Mouse (Mus musculus): Measurements from ENCODE around the gene Fscb.

Fscb gene

DNA sequence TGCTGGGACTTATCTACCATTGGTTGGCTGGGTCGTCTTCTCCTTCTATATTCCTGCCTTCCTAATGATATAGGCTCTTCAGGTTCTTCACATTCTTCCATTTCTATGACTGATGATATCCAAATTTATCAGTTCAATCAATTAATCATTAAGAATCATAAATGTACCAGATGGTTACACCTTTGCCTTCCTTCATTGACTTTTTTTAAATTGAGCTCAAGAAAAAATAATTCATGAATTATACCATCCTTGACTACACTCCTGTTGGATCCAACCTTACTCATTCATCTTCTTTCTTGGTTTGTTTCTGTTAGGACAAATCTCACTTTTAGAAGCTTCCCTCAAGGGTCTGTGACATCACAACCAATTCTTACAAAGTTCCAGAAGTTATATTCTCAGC, at the start of gene Fscb:
TSS of gene Fscb (minus strand) at position 101 of the 400 bp plus-strand sequence.
- DNase-seq, result no peak

DNA sequence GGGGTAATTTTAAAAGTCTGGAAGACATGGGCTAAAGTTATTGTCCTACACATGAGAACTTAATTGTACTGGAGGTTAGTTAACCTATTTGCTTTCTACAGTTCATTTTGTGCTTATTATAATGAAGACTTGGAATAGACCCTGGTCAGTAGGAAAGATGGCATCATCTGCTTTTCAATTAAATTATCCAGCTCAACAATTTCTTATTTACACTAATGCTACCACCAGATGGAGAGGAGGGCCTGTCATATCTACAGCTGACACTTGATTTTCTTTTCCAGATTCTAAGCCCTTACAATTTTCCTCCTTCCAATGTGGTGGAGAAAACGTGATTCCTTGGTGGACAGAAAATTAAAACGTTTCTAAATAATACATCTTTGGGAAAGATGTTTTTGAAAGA, 42.3 kb upstream of the Fscb start:
- no peak for DNase-seq

DNA sequence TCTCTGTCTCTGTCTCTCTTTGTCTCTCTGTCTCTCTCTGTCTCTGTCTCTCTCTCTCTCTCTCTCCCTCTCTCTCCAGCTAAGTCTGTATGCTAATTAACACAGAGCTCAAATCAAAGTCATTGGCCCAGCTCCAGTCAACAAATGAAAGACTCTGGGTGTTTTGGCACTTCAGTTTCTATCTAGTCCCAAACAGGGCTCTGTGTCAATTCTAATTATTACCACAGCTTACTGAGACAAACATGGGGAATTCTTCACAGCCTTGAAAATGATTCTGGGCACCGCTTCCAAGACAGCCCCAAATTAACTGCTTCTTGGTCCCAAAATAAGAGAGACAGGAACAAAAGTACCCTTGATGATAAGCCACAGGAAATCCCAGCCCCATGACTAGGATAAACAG, 38.9 kb upstream of the Fscb start:
- no peak for DNase-seq

GRCm38 (mm10) chr12:64497706-64498105, 23.2 kb upstream of the Fscb start:
- DNase-seq, result no peak

- no peak for DNase-seq
Measured at GRCm38 (mm10) chr12:64473615-64474014, 875 bp downstream of the Fscb start.

- DNase-seq, result no peak
Measured at GRCm38 (mm10) chr12:64473136-64473535, 1.4 kb downstream of the Fscb start.

DNA sequence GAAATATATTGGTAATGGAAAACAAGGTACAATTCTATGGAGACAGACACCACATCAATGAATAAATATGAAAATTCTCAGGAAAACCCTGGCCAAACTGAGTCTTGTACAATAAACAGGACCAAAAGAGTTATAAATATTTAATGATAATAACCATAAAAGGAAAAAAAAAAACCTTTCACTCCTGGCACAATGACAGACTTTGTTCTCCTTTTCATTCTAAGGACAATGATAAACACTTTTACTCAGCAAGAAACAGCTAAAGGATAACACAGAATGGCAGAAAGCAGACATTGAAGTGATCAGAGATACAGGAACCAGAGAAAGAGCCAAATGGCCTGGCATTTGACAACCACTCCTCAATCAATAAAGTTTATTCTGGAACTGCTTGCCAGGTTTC, 19.3 kb downstream of the Fscb start:
- no peak for DNase-seq

DNA sequence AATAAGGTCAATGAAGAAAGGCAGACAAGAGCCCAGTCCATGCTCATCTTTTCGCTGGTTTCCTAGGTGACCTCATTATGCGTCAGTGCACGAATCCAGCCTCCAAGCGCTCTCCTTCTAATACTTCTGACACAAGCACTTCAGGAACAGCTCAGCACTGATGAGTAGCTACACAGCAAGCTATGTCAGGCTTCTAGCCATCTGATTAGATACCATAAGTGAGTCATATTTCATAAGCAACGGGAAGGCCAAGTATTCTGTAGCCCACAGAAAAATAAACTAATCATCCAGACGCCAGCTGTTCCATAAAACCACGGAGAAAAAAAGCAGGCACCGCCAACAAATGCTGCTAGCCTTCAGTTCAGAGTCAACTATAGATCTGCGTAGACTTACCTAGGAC, 24.6 kb downstream of the Fscb start:
- DNase-seq, result no peak

GRCm38 (mm10) chr12:64436675-64437074, 37.8 kb downstream of the Fscb start:
- no peak for DNase-seq

All from thymus, postnatal 36 days (tissue).